Mouse (Mus musculus): ENCODE measurements around the gene Gstp2.
"Not testable (repeated sequence)": the region's sequence is repeated elsewhere in the genome, so short reads cannot be mapped to it uniquely, and the experiment has no call there.

DNA sequence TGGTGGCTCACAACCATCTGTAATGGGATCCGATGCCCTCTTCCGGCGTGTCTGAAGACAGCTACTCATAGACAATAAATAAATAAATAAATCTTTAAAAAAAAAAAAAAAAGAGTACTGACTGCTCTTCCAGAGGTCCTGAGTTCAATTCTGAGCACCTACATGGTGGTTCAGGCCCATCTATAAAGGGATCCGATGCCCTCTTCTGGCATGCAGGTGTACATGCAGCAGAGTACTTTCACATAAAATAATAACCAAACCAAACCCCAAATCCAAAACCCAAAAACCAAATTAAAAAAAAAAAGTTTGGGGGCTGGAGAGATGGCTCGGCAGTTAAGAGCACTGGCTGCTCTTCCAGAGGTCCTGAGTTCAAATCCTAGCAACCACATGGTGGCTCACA lies 3.2 kb upstream of the Gstp2 start:
- TF ChIP-seq CTCF (IDR thresholded peaks at IDR 0.05; ENCODE audit: extremely low read depth, insufficient read depth, insufficient read length, insufficient replicate concordance); POLR2A (IDR thresholded peaks at IDR 0.05; ENCODE audit: low read depth, low read length): not testable (repeated sequence)
